Mouse (Mus musculus) heart, adult 2 months (tissue): ENCODE measurements around the gene Msi2.
A peak's percentile ranks its signal among the peaks of the same experiment; 100 is the strongest.

Experiments
- CTCF ChIP-seq: fragments of 200-600 bp; IDR thresholded peaks from 2 replicates; pipeline ENCODE4 v1.8.1; 2022; ENCODE audit warnings: antibody characterized with exemption, mild to moderate bottlenecking, moderate library complexity
- EP300 ChIP-seq: fragments of 200-500 bp; IDR thresholded peaks from 2 replicates; pipeline ENCODE4 v1.6.1; 2011; ENCODE audit warnings: low read depth, low read length, control low read depth; ENCODE audit not compliant: insufficient read depth
- POLR2A ChIP-seq: fragments of 200-500 bp; IDR thresholded peaks from 2 replicates; pipeline ENCODE4 v1.6.1; 2011; ENCODE audit warnings: mild to moderate bottlenecking, low read depth, low read length, control low read depth; ENCODE audit not compliant: insufficient read depth

GRCm38 (mm10) chr11:88692374-88692773 is 25.9 kb downstream of the Msi2 start:
- TF ChIP-seq EP300 = 0 out of 2 replicates have a peak, but pooled peaks have one; percentile 37
- no peak for TF ChIP-seq CTCF
- TF ChIP-seq POLR2A = no peak
